Mouse (Mus musculus) heart, embryonic 13.5 days (tissue): ENCODE results near the gene Gm28048. TPM values are rescaled to one million over a fixed set of nuclear protein-coding genes. Genes with fewer than 3 reads are reported as not detected.

ENCODE experiments used
- ATAC-seq: fragments of 200-750 bp; cut with Nextera tagmentation; 2 replicates; pipeline ENCODE4 v1.8.0; 2017; ENCODE audit warnings: moderate TSS enrichment; ENCODE audit not compliant: insufficient number of reproducible peaks, low FRiP score, low TSS enrichment; ENCODE audit errors: extremely low read depth
- H3K27ac ChIP-seq: fragments of 300-500 bp; sonication (generic); replicated peaks from 2 replicates; pipeline ENCODE4 v1.5.1; 2015; ENCODE audit warnings: moderate library complexity, mild to moderate bottlenecking, inconsistent platforms
- H3K27me3 ChIP-seq: fragments of 300-500 bp; sonication (generic); replicated peaks from 2 replicates; pipeline ENCODE4 v1.6.1; 2015; ENCODE audit warnings: mild to moderate bottlenecking, inconsistent platforms
- H3K36me3 ChIP-seq: fragments of 300-500 bp; sonication (generic); 2 replicates; pipeline ENCODE4 v1.6.1; 2015; ENCODE audit warnings: mild to moderate bottlenecking, inconsistent platforms
- H3K4me1 ChIP-seq: fragments of 300-500 bp; sonication (generic); 2 replicates; pipeline ENCODE4 v1.6.1; 2015; ENCODE audit warnings: inconsistent platforms
- H3K4me2 ChIP-seq: fragments of 300-500 bp; sonication (generic); 2 replicates; pipeline ENCODE4 v1.6.1; 2015; ENCODE audit warnings: inconsistent platforms, mild to moderate bottlenecking, moderate library complexity
- H3K4me3 ChIP-seq: fragments of 300-500 bp; sonication (generic); 2 replicates; pipeline ENCODE4 v1.5.1; 2015; ENCODE audit warnings: moderate library complexity, mild to moderate bottlenecking, inconsistent platforms
- H3K9ac ChIP-seq: fragments of 300-500 bp; sonication (generic); 2 replicates; pipeline ENCODE4 v1.6.1; 2015; ENCODE audit warnings: inconsistent platforms, mild to moderate bottlenecking, moderate library complexity
- H3K9me3 ChIP-seq: fragments of 300-500 bp; sonication (generic); 2 replicates; pipeline ENCODE4 v1.6.1; 2016; ENCODE audit warnings: inconsistent platforms
- WGBS: fragments of 180-500 bp; shearing (Covaris S2); methylation state at CpG from one replicate; pipeline ENCODE4 v1.1.7; 2015; ENCODE audit warnings: mixed read lengths; 5-methylcytosine and 5-hydroxymethylcytosine counted together
- polyA plus RNA-seq: library from polyadenylated mRNA; unstranded; fragments of >200 nt; fragmentation: Nextera tagmentation; extraction: Ambion mirVana; gene quantifications from 2 replicates; pipeline ENCODE4 v1.2.1, GENCODE M21; 2015

The Gm28048 gene
- polyA plus RNA-seq, 1 experiment from 2014 or later, result 7.8 TPM

GRCm38 (mm10) chr11:22970546-22970945 is 11.3 kb downstream of the Gm28048 start:
- Histone ChIP-seq H3K4me1 (peaks cover 12% of the 10 kb centered on the region), H3K9me3 (peaks cover 50% of the 10 kb centered on the region), H3K27ac (no peak overlapping the region), H3K27me3 (no peaks in the 10 kb centered on the region), H3K9ac (no peak overlapping the region), H3K36me3 (peaks cover 63% of the 10 kb centered on the region), H3K4me2 (no peak overlapping the region), H3K4me3 (no peak overlapping the region)
- 95% methylated on average over 1 of the region's 1 CpGs for WGBS
- ATAC-seq, result no peak

- WGBS, result 52% methylated on average over 6 of the region's 6 CpGs
- Histone ChIP-seq H3K27ac (no peak overlapping the region), H3K9me3 (peaks cover 50% of the 10 kb centered on the region), H3K27me3 (no peaks in the 10 kb centered on the region), H3K36me3 (peaks cover 61% of the 10 kb centered on the region), H3K4me1 (peaks cover 12% of the 10 kb centered on the region), H3K4me3 (no peak overlapping the region), H3K9ac (no peak overlapping the region), H3K4me2 (no peak overlapping the region)
- no peak for ATAC-seq
Measured at GRCm38 (mm10) chr11:22969486-22969885, 12.4 kb downstream of the Gm28048 start.

- no peak for ATAC-seq
- H3K4me2 ChIP-seq, result no peak overlapping the region
- H3K27ac ChIP-seq, result no peak overlapping the region
- WGBS, result 74% methylated on average over 4 of the region's 4 CpGs
- peaks cover 27% of the 10 kb centered on the region for H3K36me3 ChIP-seq
- no peaks in the 10 kb centered on the region for H3K27me3 ChIP-seq
- no peak overlapping the region for H3K9ac ChIP-seq
- no peak overlapping the region for H3K4me3 ChIP-seq
- peaks cover 7% of the 10 kb centered on the region; the same call in 1 of the 2 replicates for H3K4me1 ChIP-seq
- peaks cover 23% of the 10 kb centered on the region for H3K9me3 ChIP-seq
Measured at GRCm38 (mm10) chr11:22965503-22965902, 16.4 kb downstream of the Gm28048 start.

- no peak overlapping the region for H3K9ac ChIP-seq
- peaks cover 7% of the 10 kb centered on the region; the same call in 1 of the 2 replicates for H3K4me1 ChIP-seq
- H3K27ac ChIP-seq, result no peak overlapping the region
- H3K9me3 ChIP-seq, result peaks cover 19% of the 10 kb centered on the region
- no peaks in the 10 kb centered on the region for H3K27me3 ChIP-seq
- no peak overlapping the region for H3K4me2 ChIP-seq
- 64% methylated on average over 4 of the region's 4 CpGs for WGBS
- ATAC-seq, result no peak
- H3K4me3 ChIP-seq, result no peak overlapping the region
- H3K36me3 ChIP-seq, result peaks cover 25% of the 10 kb centered on the region
Measured at GRCm38 (mm10) chr11:22964401-22964800, 17.5 kb downstream of the Gm28048 start.

GRCm38 (mm10) chr11:22962101-22962500 is 19.8 kb downstream of the Gm28048 start:
- no peak overlapping the region for H3K4me3 ChIP-seq
- H3K27me3 ChIP-seq, result no peaks in the 10 kb centered on the region
- H3K36me3 ChIP-seq, result peaks cover 16% of the 10 kb centered on the region
- H3K9me3 ChIP-seq, result peaks cover 11% of the 10 kb centered on the region
- ATAC-seq, result no peak
- peaks cover 7% of the 10 kb centered on the region; the same call in 1 of the 2 replicates for H3K4me1 ChIP-seq
- no peak overlapping the region for H3K9ac ChIP-seq
- H3K4me2 ChIP-seq, result no peak overlapping the region
- WGBS, result 74% methylated on average over 1 of the region's 1 CpGs
- no peak overlapping the region for H3K27ac ChIP-seq

GRCm38 (mm10) chr11:22957791-22958374 is 24.0 kb downstream of the Gm28048 start:
- peaks cover 27% of the 10 kb centered on the region for H3K36me3 ChIP-seq
- no peak for ATAC-seq
- H3K4me1 ChIP-seq, result no peaks in the 10 kb centered on the region; the same call in 1 of the 2 replicates
- no peak overlapping the region for H3K27ac ChIP-seq
- H3K4me3 ChIP-seq, result no peak overlapping the region
- H3K9ac ChIP-seq, result no peak overlapping the region
- H3K27me3 ChIP-seq, result no peaks in the 10 kb centered on the region
- no peak overlapping the region for H3K4me2 ChIP-seq
- H3K9me3 ChIP-seq, result no peaks in the 10 kb centered on the region
- WGBS, result 79% methylated on average over 4 of the region's 4 CpGs

- no peak overlapping the region for H3K9ac ChIP-seq
- no peak overlapping the region for H3K4me2 ChIP-seq
- H3K27ac ChIP-seq, result no peak overlapping the region
- 60% methylated on average over 4 of the region's 4 CpGs for WGBS
- ATAC-seq, result no peak
- H3K36me3 ChIP-seq, result peaks cover 34% of the 10 kb centered on the region
- no peak overlapping the region for H3K4me3 ChIP-seq
- no peaks in the 10 kb centered on the region; the same call in 1 of the 2 replicates for H3K4me1 ChIP-seq
- H3K27me3 ChIP-seq, result no peaks in the 10 kb centered on the region
- no peaks in the 10 kb centered on the region for H3K9me3 ChIP-seq
Measured at GRCm38 (mm10) chr11:22956830-22957229, 25.1 kb downstream of the Gm28048 start.

- H3K4me2 ChIP-seq, result no peak overlapping the region
- no peaks in the 10 kb centered on the region for H3K27me3 ChIP-seq
- H3K9ac ChIP-seq, result no peak overlapping the region
- peaks cover 38% of the 10 kb centered on the region for H3K36me3 ChIP-seq
- WGBS, result 86% methylated on average over 6 of the region's 6 CpGs
- no peak overlapping the region for H3K27ac ChIP-seq
- H3K9me3 ChIP-seq, result no peaks in the 10 kb centered on the region
- H3K4me1 ChIP-seq, result no peaks in the 10 kb centered on the region; the same call in 1 of the 2 replicates
- no peak for ATAC-seq
- no peak overlapping the region for H3K4me3 ChIP-seq
Measured at GRCm38 (mm10) chr11:22956346-22956745, 25.5 kb downstream of the Gm28048 start.

- Histone ChIP-seq H3K4me1 (no peaks in the 10 kb centered on the region; the same call in 1 of the 2 replicates), H3K4me2 (no peak overlapping the region), H3K9me3 (no peaks in the 10 kb centered on the region), H3K36me3 (peaks cover 43% of the 10 kb centered on the region), H3K9ac (no peak overlapping the region), H3K27me3 (no peaks in the 10 kb centered on the region), H3K4me3 (no peak overlapping the region), H3K27ac (no peak overlapping the region)
- no peak for ATAC-seq
- 82% methylated on average over 7 of the region's 7 CpGs for WGBS
Measured at GRCm38 (mm10) chr11:22952668-22953067, 29.2 kb downstream of the Gm28048 start.

GRCm38 (mm10) chr11:22950131-22950530 is 31.8 kb downstream of the Gm28048 start:
- Histone ChIP-seq H3K27ac (no peak overlapping the region), H3K27me3 (no peaks in the 10 kb centered on the region), H3K4me3 (no peak overlapping the region), H3K9me3 (no peaks in the 10 kb centered on the region), H3K4me1 (no peaks in the 10 kb centered on the region), H3K9ac (no peak overlapping the region), H3K36me3 (peaks cover 28% of the 10 kb centered on the region), H3K4me2 (no peak overlapping the region)
- no peak for ATAC-seq
- 83% methylated on average over 6 of the region's 6 CpGs for WGBS

GRCm38 (mm10) chr11:22949101-22949500 is 32.8 kb downstream of the Gm28048 start:
- no peak overlapping the region for H3K9ac ChIP-seq
- ATAC-seq, result no peak
- 83% methylated on average over 1 of the region's 1 CpGs for WGBS
- no peak overlapping the region for H3K4me2 ChIP-seq
- no peak overlapping the region for H3K4me3 ChIP-seq
- H3K9me3 ChIP-seq, result no peaks in the 10 kb centered on the region
- H3K27ac ChIP-seq, result no peak overlapping the region
- no peaks in the 10 kb centered on the region for H3K27me3 ChIP-seq
- no peaks in the 10 kb centered on the region for H3K4me1 ChIP-seq
- peaks cover 22% of the 10 kb centered on the region for H3K36me3 ChIP-seq

GRCm38 (mm10) chr11:22938983-22939382 is 42.9 kb downstream of the Gm28048 start:
- ATAC-seq, result no peak
- H3K36me3 ChIP-seq, result no peaks in the 10 kb centered on the region
- H3K27ac ChIP-seq, result no peak overlapping the region
- H3K4me2 ChIP-seq, result no peak overlapping the region
- no peak overlapping the region for H3K4me3 ChIP-seq
- no peak overlapping the region for H3K9ac ChIP-seq
- H3K4me1 ChIP-seq, result peaks cover 5% of the 10 kb centered on the region
- no peaks in the 10 kb centered on the region for H3K27me3 ChIP-seq
- 55% methylated on average over 2 of the region's 2 CpGs for WGBS
- no peaks in the 10 kb centered on the region for H3K9me3 ChIP-seq
